Mouse (Mus musculus) thymus, adult 2 months (tissue): Measurements from ENCODE around the gene Spint3. TPM values are rescaled to one million over a fixed set of nuclear protein-coding genes. Genes with fewer than 3 reads are reported as not detected.
"Not testable (repeated sequence)": the region's sequence is repeated elsewhere in the genome, so short reads cannot be mapped to it uniquely, and the experiment has no call there.

Experiments
- DNase-seq: peaks from one replicate; pipeline ENCODE4 v3.0.0; 2021
- H3K27ac ChIP-seq: fragments of 200-500 bp; 2 replicates; pipeline ENCODE4 v1.5.1; 2012; ENCODE audit warnings: low read length, control low read depth; ENCODE audit not compliant: control insufficient read depth, insufficient read depth
- H3K27me3 ChIP-seq: fragments of 200-500 bp; 2 replicates; pipeline ENCODE4 v1.6.1; 2012; ENCODE audit warnings: mild to moderate bottlenecking, low read length, moderate library complexity, mixed read lengths; ENCODE audit not compliant: control insufficient read depth, insufficient read depth
- H3K36me3 ChIP-seq: fragments of 200-500 bp; 2 replicates; pipeline ENCODE4 v1.6.1; 2012; ENCODE audit warnings: mild to moderate bottlenecking, low read length, moderate library complexity; ENCODE audit not compliant: control insufficient read depth, insufficient read depth
- H3K4me1 ChIP-seq: fragments of 200-500 bp; replicated peaks from 2 replicates; pipeline ENCODE4 v1.6.1; 2012; ENCODE audit warnings: low read length; ENCODE audit not compliant: control insufficient read depth, insufficient read depth
- H3K4me3 ChIP-seq: fragments of 200-500 bp; 2 replicates; pipeline ENCODE4 v1.5.1; 2012; ENCODE audit warnings: mild to moderate bottlenecking, low read length, control low read depth, moderate library complexity; ENCODE audit not compliant: control insufficient read depth, insufficient read depth
- CTCF ChIP-seq: fragments of 200-500 bp; IDR thresholded peaks from 2 replicates; pipeline ENCODE4 v1.5.1; 2012; ENCODE audit warnings: mild to moderate bottlenecking, control low read depth, low read length, moderate library complexity, borderline replicate concordance; ENCODE audit not compliant: control insufficient read depth, poor library complexity, insufficient read depth; ENCODE audit errors: extremely low read depth
- POLR2A ChIP-seq: fragments of 200-500 bp; IDR thresholded peaks from 2 replicates; pipeline ENCODE4 v1.6.1; 2012; ENCODE audit warnings: mild to moderate bottlenecking, low read length, control low read depth, moderate library complexity; ENCODE audit not compliant: control insufficient read depth, poor library complexity, insufficient read depth; ENCODE audit errors: extremely low read depth
- WGBS: fragments of 180-500 bp; shearing (Covaris S2); methylation state at CpG from one replicate; pipeline ENCODE4 v1.1.7; 2018; 5-methylcytosine and 5-hydroxymethylcytosine counted together
- polyA plus RNA-seq: library from polyadenylated mRNA; depleted of rRNA; stranded (reverse); fragments of >200 nt; gene quantifications from 2 replicates; pipeline ENCODE4 v1.2.3, GENCODE M21; 2012; rRNA removed

The Spint3 gene
- polyA plus RNA-seq = not detected in 2 replicates

DNA sequence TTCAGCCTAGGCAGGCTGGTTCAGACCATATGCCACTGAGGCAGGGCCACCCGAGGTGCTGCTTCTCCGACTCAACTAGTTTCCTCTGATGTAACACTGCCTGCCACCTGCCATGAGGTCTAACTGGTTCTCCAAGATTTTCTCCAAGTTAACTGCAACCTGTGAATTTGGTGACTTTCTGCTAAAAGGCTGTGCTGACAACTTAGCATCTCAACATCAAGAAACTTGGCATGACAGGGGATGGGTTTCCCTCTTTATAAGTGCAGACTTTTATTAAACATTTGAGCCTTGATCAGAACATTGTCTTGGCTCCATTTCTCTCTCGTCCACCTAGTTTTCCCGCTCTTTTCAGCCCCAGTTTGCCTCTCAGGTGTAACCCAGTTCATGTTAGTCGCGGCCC, at the start of gene Spint3:
Gene Spint3 (minus strand): TSS at position 101 of the 400 bp plus-strand sequence.
- H3K4me1 ChIP-seq, H3K27me3 ChIP-seq, DNase-seq, H3K27ac ChIP-seq, H3K36me3 ChIP-seq, H3K4me3 ChIP-seq: not testable (repeated sequence)
- 92% methylated on average over 6 of the region's 6 CpGs for WGBS

DNA sequence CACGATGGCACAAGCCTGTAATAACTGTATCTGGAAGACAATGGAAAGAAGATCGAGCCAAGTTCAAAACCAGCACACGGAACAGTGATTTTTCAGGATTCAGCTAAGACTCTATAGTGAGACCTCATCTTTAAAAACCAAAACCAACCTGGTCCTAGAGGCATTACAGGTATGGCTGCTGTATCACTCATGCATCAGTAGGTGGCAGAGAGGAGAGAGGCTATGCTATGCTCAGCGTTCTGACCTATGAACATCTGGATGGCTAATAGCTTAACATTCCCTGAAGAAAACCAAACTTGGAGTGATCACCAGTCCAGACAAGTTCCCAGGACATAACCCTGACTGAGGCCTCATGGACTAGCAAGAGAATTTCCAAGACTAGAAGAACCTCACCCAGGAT, 48.5 kb upstream of the Spint3 start:
- Histone ChIP-seq H3K36me3 (no peaks in the 10 kb centered on the region), H3K4me3 (no peak overlapping the region), H3K27ac (no peak overlapping the region), H3K27me3 (no peaks in the 10 kb centered on the region), H3K4me1 (no peaks in the 10 kb centered on the region)
- no peak for DNase-seq
- 74% methylated on average over 4 of the region's 4 CpGs for WGBS
- TF ChIP-seq CTCF (no peak), POLR2A (no peak)

DNA sequence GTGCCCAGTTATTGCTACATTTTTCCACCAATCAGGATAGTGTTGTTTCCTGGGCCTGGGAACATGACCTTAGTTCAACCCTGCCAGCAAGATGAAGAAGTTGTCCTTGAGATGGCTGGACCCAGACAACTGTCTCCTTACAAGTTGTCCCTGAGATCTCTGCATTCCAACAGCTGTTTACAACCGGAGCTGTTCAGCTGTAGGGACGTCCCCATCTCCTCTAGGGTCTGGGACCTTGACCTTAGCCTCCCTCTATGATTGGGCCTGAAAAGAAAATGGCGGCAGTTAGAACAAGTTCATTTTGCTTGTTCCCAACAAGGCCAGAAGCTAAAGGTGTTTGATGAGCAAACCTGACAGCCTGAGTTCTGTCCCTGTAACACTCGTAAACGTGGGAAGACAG, 45.8 kb upstream of the Spint3 start:
- Histone ChIP-seq H3K4me3 (no peak overlapping the region), H3K36me3 (no peaks in the 10 kb centered on the region), H3K27me3 (no peaks in the 10 kb centered on the region), H3K27ac (no peak overlapping the region), H3K4me1 (no peaks in the 10 kb centered on the region)
- no peak for DNase-seq
- TF ChIP-seq CTCF (no peak), POLR2A (no peak)
- WGBS = 92% methylated on average over 5 of the region's 5 CpGs

DNA sequence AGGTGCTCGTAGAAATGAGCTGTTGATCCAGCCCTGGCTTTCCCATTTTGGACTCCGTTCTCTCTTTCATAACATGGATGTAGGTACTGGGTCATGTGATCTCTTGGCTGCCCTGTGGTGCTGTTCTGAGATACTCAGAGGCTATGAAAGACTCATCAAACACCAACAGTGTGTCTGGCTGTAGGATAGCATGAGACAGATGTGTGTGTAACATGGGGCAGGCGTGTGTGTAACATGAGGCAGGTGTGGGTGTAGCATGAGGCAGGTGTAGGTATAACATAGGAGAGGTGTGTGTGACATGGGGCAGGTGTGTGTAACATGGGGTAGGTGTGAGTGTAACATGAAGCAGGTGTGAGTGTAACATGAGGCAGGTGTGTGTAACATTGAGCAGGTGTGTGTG, 42.1 kb upstream of the Spint3 start:
- Histone ChIP-seq H3K4me3 (no peak overlapping the region), H3K4me1 (no peaks in the 10 kb centered on the region), H3K27ac (no peak overlapping the region), H3K27me3 (no peaks in the 10 kb centered on the region), H3K36me3 (no peaks in the 10 kb centered on the region)
- no peak for TF ChIP-seq POLR2A
- no peak for TF ChIP-seq CTCF
- DNase-seq = no peak
- WGBS = 94% methylated on average over 3 of the region's 3 CpGs

GRCm38 (mm10) chr2:164613471-164613870, 40.2 kb upstream of the Spint3 start, which contains the start of the genes Wfdc6b and Wfdc8:
Gene Wfdc6b, plus strand, starts transcription at chr2:164613522.
Gene Wfdc8, minus strand, starts transcription at chr2:164613626.
- not testable (repeated sequence) for H3K4me3 ChIP-seq, H3K4me1 ChIP-seq, H3K27me3 ChIP-seq, H3K27ac ChIP-seq, H3K36me3 ChIP-seq, DNase-seq
- 72% methylated on average over 8 of the region's 8 CpGs for WGBS

GRCm38 (mm10) chr2:164608781-164609180, 35.5 kb upstream of the Spint3 start:
- no peak overlapping the region for H3K4me3 ChIP-seq
- H3K36me3 ChIP-seq = no peaks in the 10 kb centered on the region
- no peak for DNase-seq
- H3K4me1 ChIP-seq = no peaks in the 10 kb centered on the region
- WGBS = 72% methylated on average over 6 of the region's 6 CpGs
- no peak overlapping the region for H3K27ac ChIP-seq
- no peaks in the 10 kb centered on the region for H3K27me3 ChIP-seq
- TF ChIP-seq POLR2A = no peak
- TF ChIP-seq CTCF = no peak

- 91% methylated on average over 8 of the region's 8 CpGs for WGBS
- no peaks in the 10 kb centered on the region for H3K27me3 ChIP-seq
- H3K4me1 ChIP-seq = no peaks in the 10 kb centered on the region
- H3K36me3 ChIP-seq = no peaks in the 10 kb centered on the region
- DNase-seq = no peak
- TF ChIP-seq POLR2A (no peak), CTCF (no peak)
- H3K4me3 ChIP-seq = no peak overlapping the region
- H3K27ac ChIP-seq = no peak overlapping the region
Measured at GRCm38 (mm10) chr2:164604411-164604810, 31.2 kb upstream of the Spint3 start.

- WGBS = 95% methylated on average over 3 of the region's 3 CpGs
- no peak overlapping the region for H3K4me3 ChIP-seq
Measured at GRCm38 (mm10) chr2:164603482-164603881, 30.2 kb upstream of the Spint3 start.

More at GRCm38 (mm10) chr2:164603482-164603881, 30.2 kb upstream of the Spint3 start:
- no peak for DNase-seq
- no peak overlapping the region for H3K27ac ChIP-seq
- TF ChIP-seq CTCF (no peak), POLR2A (no peak)
- H3K27me3 ChIP-seq = no peaks in the 10 kb centered on the region
- no peaks in the 10 kb centered on the region for H3K4me1 ChIP-seq
- H3K36me3 ChIP-seq = no peaks in the 10 kb centered on the region
